Mouse (Mus musculus) embryonic stem cell, embryonic (primary cell): Measurements from ENCODE around the gene Ms4a10.

Experiments used
- CTCF ChIA-PET, 4 experiments: fragments of 300-600 bp in 2 of 4; fragments of 350-600 bp in 2 of 4; sonication (Branson Sonifier 250); formaldehyde crosslinking; loops; one replicate each; lab custom pipeline; 2022; ENCODE audit warnings: inconsistent platforms in 2 of 4; lab: Charles Lee
- POLR2A ChIA-PET, 4 experiments: fragments of 300-600 bp in 2 of 4; fragments of 350-600 bp in 2 of 4; sonication (Branson Sonifier 250); formaldehyde crosslinking; loops; one replicate each; lab custom pipeline; 2022; ENCODE audit warnings: antibody characterized with exemption in 4 of 4, inconsistent platforms in 1 of 4; lab: Charles Lee

Gene Ms4a10

GRCm38 (mm10) chr19:10914291-10914690 lies 60.2 kb downstream of the Ms4a10 start:
- ChIA-PET POLR2A (interaction anchor here in 3 of 4 experiments (0.6 to 3.4 kb wide), 13 partner anchors 9 to 1032 kb away, joined by 3 to 13 read pairs (median 4); partner anchors contain the start of genes Ccdc86 (in 2 of the 3), Prpf19 (in 1 of the 3), Ptgdr2 (in 1 of the 3) and Tmem109 (in 1 of the 3)), CTCF (interaction anchor here in 1 of 4 experiments (0.9 to 1.9 kb wide), 3 partner anchors 10 to 65 kb away, joined by 5 to 6 read pairs (median 5); partner anchors contain the start of gene Ptgdr2)
